Mouse (Mus musculus) spleen, adult 2 months (tissue): ENCODE measurements around the gene Arhgap17.

Experiments used
- CTCF ChIP-seq: fragments of 200-500 bp; IDR thresholded peaks from 2 replicates; pipeline ENCODE4 v1.5.1; 2011; ENCODE audit warnings: mild to moderate bottlenecking, inconsistent platforms; ENCODE audit not compliant: insufficient read depth, insufficient read length, insufficient replicate concordance; ENCODE audit errors: extremely low read depth
- POLR2A ChIP-seq: fragments of 200-500 bp; IDR thresholded peaks from 2 replicates; pipeline ENCODE4 v1.6.1; 2011; ENCODE audit warnings: low read depth, low read length, inconsistent platforms

GRCm38 (mm10) chr7:123353879-123354278, 15.8 kb downstream of the Arhgap17 start:
- TF ChIP-seq CTCF, result no peak
- TF ChIP-seq POLR2A, result no peak
